Mouse (Mus musculus): ENCODE results near the gene Stat3. TPM values are rescaled to one million over a fixed set of nuclear protein-coding genes. Genes with fewer than 3 reads are reported as not detected.

Gene Stat3
- total RNA-seq, 4 experiments from 2014 or later: 39.0 to 54.7 (median 46.3) TPM

- no peak for DNase-seq (ENCODE audit: low spot score in 2 of 2)
Measured at GRCm38 (mm10) chr11:100855178-100855577, 84.2 kb downstream of the Stat3 start.

- no peak for DNase-seq (ENCODE audit: low spot score in 2 of 2)
Measured at GRCm38 (mm10) chr11:100854268-100854667, 85.1 kb downstream of the Stat3 start.

GRCm38 (mm10) chr11:100853018-100853417 lies 86.3 kb downstream of the Stat3 start:
- DNase-seq (ENCODE audit: low spot score in 2 of 2): no peak

- no peak for DNase-seq (ENCODE audit: low spot score in 2 of 2)
Measured at GRCm38 (mm10) chr11:100852088-100852487, 87.3 kb downstream of the Stat3 start.

- no peak for DNase-seq (ENCODE audit: low spot score in 2 of 2)
Measured at GRCm38 (mm10) chr11:100850778-100851528, 88.4 kb downstream of the Stat3 start.

GRCm38 (mm10) chr11:100850038-100850777 lies 89.1 kb downstream of the Stat3 start, which contains the start of gene Stat5b:
TSS of gene Stat5b (minus strand) at chr11:100850724.
- peak in 1 of 2 experiments; percentile 51 for DNase-seq (ENCODE audit: low spot score in 2 of 2)

GRCm38 (mm10) chr11:100849456-100850037 lies 89.8 kb downstream of the Stat3 start:
- no peak for DNase-seq (ENCODE audit: low spot score in 2 of 2)

GRCm38 (mm10) chr11:100848789-100849379 lies 90.5 kb downstream of the Stat3 start:
- no peak for DNase-seq (ENCODE audit: low spot score in 2 of 2)

GRCm38 (mm10) chr11:100848080-100848479 lies 91.3 kb downstream of the Stat3 start:
- DNase-seq (ENCODE audit: low spot score in 2 of 2): no peak

GRCm38 (mm10) chr11:100847572-100847971 lies 91.8 kb downstream of the Stat3 start:
- DNase-seq (ENCODE audit: low spot score in 2 of 2): no peak

- DNase-seq (ENCODE audit: low spot score in 2 of 2): no peak
Measured at GRCm38 (mm10) chr11:100845793-100846192, 93.5 kb downstream of the Stat3 start.

GRCm38 (mm10) chr11:100844121-100844520 lies 95.2 kb downstream of the Stat3 start:
- no peak for DNase-seq (ENCODE audit: low spot score in 2 of 2)

- DNase-seq (ENCODE audit: low spot score in 2 of 2): no peak
Measured at GRCm38 (mm10) chr11:100843070-100843669, 96.2 kb downstream of the Stat3 start.

- no peak for DNase-seq (ENCODE audit: low spot score in 2 of 2)
Measured at GRCm38 (mm10) chr11:100842025-100842424, 97.3 kb downstream of the Stat3 start.

GRCm38 (mm10) chr11:100840866-100841265 lies 98.5 kb downstream of the Stat3 start:
- no peak for DNase-seq (ENCODE audit: low spot score in 2 of 2)

GRCm38 (mm10) chr11:100839523-100839922 lies 99.8 kb downstream of the Stat3 start:
- DNase-seq (ENCODE audit: low spot score in 2 of 2): no peak

GRCm38 (mm10) chr11:100838894-100839293 lies 100.4 kb downstream of the Stat3 start:
- DNase-seq (ENCODE audit: low spot score in 2 of 2): no peak

GRCm38 (mm10) chr11:100836923-100837702 lies 102.2 kb downstream of the Stat3 start:
- no peak for DNase-seq (ENCODE audit: low spot score in 2 of 2)
